Mouse (Mus musculus): Measurements from ENCODE around the gene 9230102O04Rik. TPM values are rescaled to one million over a fixed set of nuclear protein-coding genes. Genes with fewer than 3 reads are reported as not detected.

Gene 9230102O04Rik
- polyA plus RNA-seq, 1 experiment from 2014 or later, result 0.50 TPM

DNA sequence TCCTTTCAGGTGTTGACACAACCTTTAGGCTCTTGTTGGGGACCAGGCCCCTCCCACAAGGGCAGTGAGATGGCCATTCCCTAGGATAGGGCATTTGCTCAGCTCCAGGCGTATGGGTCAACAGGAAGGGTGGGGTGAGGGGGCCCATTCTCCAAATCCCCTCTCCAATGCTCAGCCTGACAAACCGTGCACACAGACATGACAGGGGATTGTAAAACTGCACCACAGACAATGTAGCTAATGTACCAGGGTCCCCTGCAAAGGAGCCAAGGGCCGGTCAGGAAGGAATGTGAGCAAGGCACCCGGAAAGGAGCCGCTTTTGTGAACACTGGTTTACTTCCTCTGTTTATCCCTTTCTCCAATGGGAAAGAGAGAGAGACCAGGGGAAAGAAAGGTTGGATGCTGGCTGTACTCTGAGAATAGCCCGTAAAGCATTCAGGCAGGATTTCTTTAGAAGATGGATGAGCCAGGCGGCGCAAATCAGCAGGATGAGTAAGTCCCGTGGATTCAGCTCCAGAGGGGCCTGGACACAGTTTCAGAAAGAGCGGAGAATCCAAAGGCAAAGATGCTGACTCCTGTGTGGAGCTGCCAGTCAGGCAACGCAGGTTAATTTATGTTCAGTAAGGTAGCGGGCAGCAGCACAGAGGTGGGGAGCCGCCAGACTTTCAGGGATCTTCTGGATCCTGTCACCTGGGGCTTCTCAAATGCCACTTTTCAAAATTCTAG lies 36.3 kb downstream of the 9230102O04Rik start:
- H3K27ac ChIP-seq, result no peak overlapping the region
- no peak overlapping the region for H3K4me2 ChIP-seq
- no peak overlapping the region for H3K9ac ChIP-seq
- no peak overlapping the region for H3K4me3 ChIP-seq (replicated peaks)
- no peaks in the 10 kb centered on the region for H3K36me3 ChIP-seq (replicated peaks)
- WGBS, result 50% methylated on average over 13 of the region's 13 CpGs
- H3K27me3 ChIP-seq, result 0 out of 2 replicates have a peak, but pooled peaks cover 4% of the 10 kb centered on the region
- ATAC-seq (ENCODE audit: low FRiP score), result no peak
- no peaks in the 10 kb centered on the region for H3K9me3 ChIP-seq
- peaks cover 7% of the 10 kb centered on the region; the same call in 1 of the 2 replicates for H3K4me1 ChIP-seq

DNA sequence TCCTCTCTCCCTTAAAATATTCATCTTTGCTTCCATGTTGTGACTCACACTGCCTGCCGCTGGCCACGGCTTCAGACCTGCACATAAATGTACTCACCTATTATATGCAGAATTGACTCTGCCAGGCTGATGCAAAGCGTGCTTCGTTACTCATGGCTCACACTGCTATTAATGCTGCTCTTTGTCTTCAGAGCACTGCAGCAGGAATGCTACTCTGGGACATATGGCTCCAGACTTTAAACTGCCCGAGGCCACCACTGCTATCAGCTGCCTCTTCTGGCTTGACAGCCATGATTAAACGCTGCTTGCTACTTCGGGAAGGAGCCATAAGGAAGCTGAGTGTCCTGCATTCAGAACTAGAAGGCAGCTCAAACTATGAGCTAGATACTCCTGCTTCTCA lies 54.1 kb downstream of the 9230102O04Rik start:
- no peak for ATAC-seq (ENCODE audit: low FRiP score)
- Histone ChIP-seq H3K36me3 (replicated peaks) (no peaks in the 10 kb centered on the region), H3K27ac (no peak overlapping the region), H3K9ac (no peak overlapping the region), H3K27me3 (no peaks in the 10 kb centered on the region), H3K4me1 (no peaks in the 10 kb centered on the region), H3K4me2 (no peak overlapping the region), H3K4me3 (replicated peaks) (no peak overlapping the region), H3K9me3 (no peaks in the 10 kb centered on the region)
- 64% methylated on average over 7 of the region's 7 CpGs for WGBS

DNA sequence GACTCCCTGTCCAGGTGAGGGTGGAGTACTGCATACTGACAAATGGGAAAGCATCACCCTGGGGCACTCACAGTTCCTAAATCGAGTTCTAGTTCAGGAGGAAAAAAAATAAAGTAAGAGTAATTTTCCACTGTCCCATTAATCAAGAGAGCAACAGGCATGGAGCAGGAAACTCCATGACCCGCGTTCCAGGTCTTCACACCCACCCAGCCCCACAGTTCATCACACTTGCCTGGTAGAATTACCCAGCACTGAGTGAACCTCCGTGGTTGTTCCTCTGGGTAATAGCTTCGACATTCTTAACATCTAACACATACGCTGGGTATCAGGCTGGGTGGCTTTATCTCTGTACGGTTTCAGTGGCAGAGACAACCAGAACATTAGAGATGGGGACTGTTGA lies 55.6 kb downstream of the 9230102O04Rik start:
- no peaks in the 10 kb centered on the region for H3K9me3 ChIP-seq
- H3K36me3 ChIP-seq (replicated peaks), result no peaks in the 10 kb centered on the region
- H3K4me1 ChIP-seq, result no peaks in the 10 kb centered on the region
- ATAC-seq (ENCODE audit: low FRiP score), result no peak
- H3K4me3 ChIP-seq (replicated peaks), result no peak overlapping the region
- no peak overlapping the region for H3K9ac ChIP-seq
- H3K27me3 ChIP-seq, result no peaks in the 10 kb centered on the region
- H3K27ac ChIP-seq, result no peak overlapping the region
- WGBS, result 92% methylated on average over 7 of the region's 7 CpGs
- H3K4me2 ChIP-seq, result no peak overlapping the region

Other genes starting within 250 kb of the 9230102O04Rik start
- gene 4930412O13Rik, start 8.3 kb downstream of the 9230102O04Rik start, polyA plus RNA-seq (2016; fragmentation: Nextera tagmentation; extraction: Ambion mirVana), result 0.45 TPM in 1 of 2 replicates, not detected in the other
- gene Gata3, start 494 bp upstream of the 9230102O04Rik start, polyA plus RNA-seq (2016; fragmentation: Nextera tagmentation; extraction: Ambion mirVana), result 3.2 and 10.9 TPM in 2 replicates
- gene Taf3, start 159.1 kb upstream of the 9230102O04Rik start, polyA plus RNA-seq (2016; fragmentation: Nextera tagmentation; extraction: Ambion mirVana), result 17.3 and 18.4 TPM in 2 replicates
- 465 and 477 TPM in 2 replicates for gene Atp5c1, start 191.0 kb upstream of the 9230102O04Rik start, polyA plus RNA-seq (2016; fragmentation: Nextera tagmentation; extraction: Ambion mirVana)
- gene Kin, start 191.1 kb upstream of the 9230102O04Rik start, polyA plus RNA-seq (2016; fragmentation: Nextera tagmentation; extraction: Ambion mirVana), result 44.2 and 44.9 TPM in 2 replicates
- gene Itih2, start 241.9 kb upstream of the 9230102O04Rik start, polyA plus RNA-seq (2016; fragmentation: Nextera tagmentation; extraction: Ambion mirVana), result 0.18 and 0.28 TPM in 2 replicates

Measured in forebrain, embryonic 12.5 days (tissue).